Mouse (Mus musculus) bone marrow, adult 2 months (tissue): ENCODE measurements around the gene Pds5b.

Experiments used
- CTCF ChIP-seq: fragments of 200-500 bp; IDR thresholded peaks from 2 replicates; pipeline ENCODE4 v1.5.1; 2011; ENCODE audit warnings: low read length, control low read depth; ENCODE audit not compliant: control insufficient read depth, insufficient read depth
- POLR2A ChIP-seq: fragments of 200-500 bp; IDR thresholded peaks from 2 replicates; pipeline ENCODE4 v1.6.1; 2011; ENCODE audit warnings: low read depth, mild to moderate bottlenecking, control low read depth, low read length, borderline replicate concordance; ENCODE audit not compliant: control insufficient read depth

DNA sequence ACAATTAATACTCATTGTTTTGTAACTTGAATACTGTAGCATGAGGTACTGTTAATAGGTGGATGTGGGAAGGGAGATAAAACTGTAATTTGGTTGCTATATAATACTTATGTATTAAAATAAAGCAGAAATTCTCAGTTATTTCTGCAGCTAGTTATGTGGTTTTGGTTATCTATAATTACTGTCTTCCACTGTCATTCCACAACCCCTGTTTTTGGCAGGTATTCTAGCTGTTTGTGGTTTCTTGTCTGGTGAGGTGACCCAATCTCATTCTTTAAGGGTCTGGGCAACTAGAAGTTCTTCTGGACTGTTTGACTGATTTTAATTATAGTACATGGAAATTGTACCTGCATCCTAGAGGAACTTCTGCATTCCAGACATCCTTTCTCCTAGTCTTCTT, 17.1 kb downstream of the Pds5b start:
- TF ChIP-seq CTCF (no peak), POLR2A (no peak)
